Mouse (Mus musculus) cerebellum, adult 11-12 months (tissue): ENCODE results near the gene Has3.
"Not testable (repeated sequence)": the region's sequence is repeated elsewhere in the genome, so short reads cannot be mapped to it uniquely, and the experiment has no call there.

ENCODE experiments used
- DNase-seq: peaks from one replicate; pipeline ENCODE4 v3.0.0; 2022

Gene Has3

GRCm38 (mm10) chr8:106887336-106888189 is 17.5 kb downstream of the Has3 start:
- DNase-seq = peak; percentile 53

GRCm38 (mm10) chr8:106888803-106889202 is 18.8 kb downstream of the Has3 start:
- no peak for DNase-seq

GRCm38 (mm10) chr8:106892210-106892805 is 22.3 kb downstream of the Has3 start:
- DNase-seq = no peak

- DNase-seq = no peak
These were observed 22.9 kb downstream of the Has3 start for GRCm38 (mm10) chr8:106892806-106893451.

GRCm38 (mm10) chr8:106893481-106894156 is 23.6 kb downstream of the Has3 start, which contains the start of gene Utp4:
Gene Utp4, plus strand, starts transcription at chr8:106893636.
- peak; percentile 86 for DNase-seq

GRCm38 (mm10) chr8:106899473-106899872 is 29.4 kb downstream of the Has3 start:
- DNase-seq = no peak

- DNase-seq = no peak
These were observed 35.9 kb downstream of the Has3 start for GRCm38 (mm10) chr8:106905727-106906480.

- no peak for DNase-seq
These were observed 36.6 kb downstream of the Has3 start for GRCm38 (mm10) chr8:106906635-106907034.

- DNase-seq = no peak
These were observed 37.4 kb downstream of the Has3 start for GRCm38 (mm10) chr8:106907450-106907849.

GRCm38 (mm10) chr8:106908291-106908690 is 38.2 kb downstream of the Has3 start:
- DNase-seq = no peak

GRCm38 (mm10) chr8:106913631-106914030 is 43.6 kb downstream of the Has3 start:
- DNase-seq = no peak

GRCm38 (mm10) chr8:106919721-106920394 is 49.8 kb downstream of the Has3 start:
- no peak for DNase-seq

- no peak for DNase-seq
These were observed 50.3 kb downstream of the Has3 start for GRCm38 (mm10) chr8:106920395-106920741.

- DNase-seq = no peak
These were observed 54.0 kb downstream of the Has3 start for GRCm38 (mm10) chr8:106924057-106924456.

- no peak for DNase-seq
These were observed 54.9 kb downstream of the Has3 start for GRCm38 (mm10) chr8:106924904-106925349.

- DNase-seq = no peak
These were observed 55.4 kb downstream of the Has3 start for GRCm38 (mm10) chr8:106925446-106925845.

- DNase-seq = no peak
These were observed 57.2 kb downstream of the Has3 start for GRCm38 (mm10) chr8:106927247-106927646.

GRCm38 (mm10) chr8:106928182-106928581 is 58.1 kb downstream of the Has3 start:
- not testable (repeated sequence) for DNase-seq

- DNase-seq = no peak
These were observed 59.3 kb downstream of the Has3 start for GRCm38 (mm10) chr8:106929155-106929913.

GRCm38 (mm10) chr8:106929921-106930320 is 59.9 kb downstream of the Has3 start:
- DNase-seq = no peak
